In the genomic region with DNA sequence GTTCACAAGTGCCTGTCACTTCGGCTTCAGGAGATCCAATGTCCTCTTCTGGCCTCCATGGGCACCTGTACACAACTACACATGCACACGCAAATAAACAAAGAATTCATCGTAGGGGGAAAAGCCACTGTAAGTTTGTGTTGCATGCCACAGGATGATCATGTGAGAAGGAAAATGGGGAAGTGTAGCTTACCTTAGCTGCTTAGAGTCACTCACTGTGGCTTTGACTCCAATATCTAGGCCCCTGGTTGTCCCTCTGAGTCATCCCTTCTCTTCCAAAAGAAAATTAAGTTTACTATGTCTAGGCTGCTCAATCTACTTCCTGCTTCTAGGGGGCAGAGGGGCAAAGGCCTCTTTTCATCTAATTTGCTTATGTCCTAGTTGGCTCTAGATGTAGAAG, we compare ENCODE assay signal across 24 mouse cellular contexts. TPM values are rescaled to one million over a fixed set of nuclear protein-coding genes. Genes with fewer than 3 reads are reported as not detected.
DNase-seq lines count a peak whose midpoint lies in the region; ATAC-seq and TF ChIP-seq lines count a peak whose summit lies in the region.
"Had no signal": no experiment of that assay in that cellular context is flagged by ENCODE, and none has a peak within 500 bp of the region (broad histone marks: within the 10 kb centered on the region; RNA-seq: fewer than 3 reads in every experiment).

No protein-coding gene starts in this region.

- no peak overlapping the region for H3K4me3 ChIP-seq in CH12.LX (replicated peaks in 1 of 3; ENCODE audit: low read depth in 2 of 3, low read length in 2 of 3, poor library complexity in 1 of 3)
- H3K4me3 ChIP-seq: embryonic facial prominence, embryonic 10.5 days; heart, adult 2 months; heart, embryonic 15.5 days; hindbrain, embryonic 10.5 days; intestine, embryonic 15.5 days had no signal

- ATAC-seq in hematopoietic stem cell, adult 5-6 weeks (replicated peaks in 1 of 2; ENCODE audit: insufficient read depth in 1 of 2, low FRiP score in 2 of 2, low TSS enrichment in 1 of 2, low read depth in 1 of 2, poor library complexity in 2 of 2, severe bottlenecking in 2 of 2), result peak; percentile 56 to 62; a peak in 1 of 4 replicates
- ATAC-seq: activated CD4-positive, CD25-positive, alpha-beta regulatory T cell, adult 4 months; CD4-positive, CD25-positive, alpha-beta regulatory T cell, adult 4 months; forebrain, embryonic 14.5 days; intestine, embryonic 15.5 days; Patski had no signal

- H3K4me2 ChIP-seq in CH12.LX (ENCODE audit: insufficient read depth, low read depth, poor library complexity, severe bottlenecking), result no peak overlapping the region
- H3K4me2 ChIP-seq: heart, embryonic 11.5 days; heart, embryonic 15.5 days; hindbrain, embryonic 14.5 days; intestine, embryonic 15.5 days had no signal

- in situ Hi-C loops in CH12.LX (cut with MboI; ENCODE audit: low pct_ligation_motif_present, low pct_unique_long_range_greater_than_20kb, low sequenced_read_pairs), result no loop called here

- no peaks in the 10 kb centered on the region for H3K27me3 ChIP-seq in CH12.LX (replicated peaks)
- no peaks in the 10 kb centered on the region for H3K27me3 ChIP-seq in splenic B cell, adult 2 months (ENCODE audit: control insufficient read depth, insufficient read depth, low read length, poor library complexity, severe bottlenecking)
- H3K27me3 ChIP-seq: heart, embryonic 15.5 days; intestine, embryonic 15.5 days; Patski had no signal

- 0 out of 2 replicates have a peak, but pooled peaks have one; percentile 8 for TF ChIP-seq EP300 in CH12.LX (IDR thresholded peaks at IDR 0.05; ENCODE audit: low read length)

- DNase-seq in 416B (ENCODE audit: low read depth), result peak; percentile 45
- DNase-seq in CH12.LX (ENCODE audit: extremely low read depth), result no peak
- DNase-seq in splenic B cell, adult 2 months (ENCODE audit: low read depth, low spot score), result peak; percentile 37
- no peak for DNase-seq in embryo, embryonic 10 days (ENCODE audit: low spot score)
- DNase-seq in left cerebral cortex, adult 8-10 months (ENCODE audit: low spot score in 2 of 2), result no peak
- no peak for DNase-seq in frontal cortex, postnatal 25 days (ENCODE audit: low spot score in 2 of 2)
- DNase-seq: adrenal gland, postnatal 25 days; cerebellum, adult 2 months; cerebellum, postnatal 10 days; gastrocnemius, postnatal 36 days; heart, adult 2 months; heart, postnatal 14 days had no signal

- dilution Hi-C loops in CH12.LX (cut with MboI; ENCODE audit: extremely low pct_ligation_motif_present, extremely low pct_unique_long_range_greater_than_20kb, low sequenced_read_pairs), result no loop called here

- H3K9ac ChIP-seq in CH12.LX (ENCODE audit: insufficient read depth, low read depth), result no peak overlapping the region
- H3K9ac ChIP-seq: heart, embryonic 15.5 days; hindbrain, embryonic 14.5 days; intestine, embryonic 15.5 days had no signal

- no peaks in the 10 kb centered on the region for H3K36me3 ChIP-seq in CH12.LX (replicated peaks in 1 of 2; ENCODE audit: control insufficient read depth in 1 of 2, insufficient read depth in 1 of 2, low read length in 1 of 2)
- no peaks in the 10 kb centered on the region for H3K36me3 ChIP-seq in splenic B cell, adult 2 months (ENCODE audit: control insufficient read depth, insufficient read depth, low read length, poor library complexity, severe bottlenecking)
- H3K36me3 ChIP-seq: embryonic facial prominence, embryonic 10.5 days; heart, embryonic 15.5 days; hindbrain, embryonic 10.5 days; intestine, embryonic 15.5 days had no signal

- no peak for TF ChIP-seq CTCF in CH12.LX (conservative IDR thresholded peaks at IDR 0.05 in 1 of 2, IDR thresholded peaks at IDR 0.05 in 1 of 2; ENCODE audit: low read depth in 2 of 2, low read length in 2 of 2)

- H3K79me2 ChIP-seq in CH12.LX (replicated peaks; ENCODE audit: control insufficient read depth, extremely low read depth, insufficient read depth, poor library complexity, severe bottlenecking), result no peaks in the 10 kb centered on the region

- no peak for TF ChIP-seq RAD21 in CH12.LX (IDR thresholded peaks at IDR 0.05; ENCODE audit: low read depth, low read length)

- H3K9me3 ChIP-seq in CH12.LX (replicated peaks; ENCODE audit: low read length), result peaks cover 3% of the 10 kb centered on the region
- H3K9me3 ChIP-seq: heart, embryonic 15.5 days; intestine, embryonic 15.5 days had no signal

- peaks cover 5 to 10% of the 10 kb centered on the region in 2 experiments; a peak in 3 of 4 replicates for H3K4me1 ChIP-seq in CH12.LX (ENCODE audit: control insufficient read depth in 1 of 2, insufficient read depth in 2 of 2)
- H3K4me1 ChIP-seq: embryonic facial prominence, embryonic 10.5 days; heart, embryonic 15.5 days; intestine, embryonic 15.5 days had no signal

- no peak overlapping the region for H3K27ac ChIP-seq in CH12.LX (ENCODE audit: insufficient read depth, low read depth)
- H3K27ac ChIP-seq: embryonic facial prominence, embryonic 10.5 days; heart, adult 2 months; heart, embryonic 15.5 days; hindbrain, embryonic 10.5 days; hindbrain, embryonic 14.5 days; intestine, embryonic 15.5 days had no signal

- TF ChIP-seq POLR2A in CH12.LX (IDR thresholded peaks at IDR 0.05; ENCODE audit: low read depth, low read length), result no peak

TF ChIP-seq in CH12.LX, 34 proteins besides CTCF, POLR2A, EP300 and RAD21:
- TF ChIP-seq BHLHE40 (IDR thresholded peaks at IDR 0.05; ENCODE audit: low read depth, low read length) (peak; percentile 41; the same call in 1 of the 2 replicates), GABPA (IDR thresholded peaks at IDR 0.05; ENCODE audit: insufficient replicate concordance, low read depth, low read length) (no peak), JUND (conservative IDR thresholded peaks at IDR 0.05; ENCODE audit: low read depth, low read length) (no peak), UBTF (IDR thresholded peaks at IDR 0.05; ENCODE audit: low read depth, low read length) (no peak)

RNA-seq across cellular contexts. Expression of a gene that starts 17.9 kb away (rescaled TPM):
- total RNA-seq in CH12.LX (2012; rRNA removed), result 118 and 128 TPM in 2 replicates
- total RNA-seq in CH12.LX (2014; rRNA removed), result 159 TPM in 2 replicates
- 163 and 195 TPM in 2 replicates for polyA plus RNA-seq in CH12.LX (2012; ENCODE audit: insufficient read length, low read depth)
- 146 and 178 TPM in 2 replicates for total RNA-seq in hematopoietic stem cell, adult 5-6 weeks (2017)
- total RNA-seq in left cerebral cortex, adult 8-10 months (2022), result 100 to 1,000 TPM; 300 to 310 (median 302) TPM

RNA-seq across cellular contexts. Expression of a gene that starts 57.3 kb away (rescaled TPM):
- total RNA-seq in CH12.LX (2012; rRNA removed) (17.3 and 29.8 TPM in 2 replicates), CH12.LX (2014; rRNA removed) (15.2 and 18.3 TPM in 2 replicates)
- 13.0 and 17.4 TPM in 2 replicates for polyA plus RNA-seq in CH12.LX (2012; ENCODE audit: insufficient read length, low read depth)
- 0.94 TPM in 1 of 2 replicates, not detected in the other for total RNA-seq in hematopoietic stem cell, adult 5-6 weeks (2017)
- total RNA-seq in left cerebral cortex, adult 8-10 months (2022), result 10 to 100 TPM; 16.4 to 24.8 (median 20.1) TPM
- total RNA-seq: adrenal gland, postnatal 25 days; gastrocnemius, adult 8-10 months had no signal

Comparison
In these comparisons a context has a peak if more than half of its experiments do, and no peak if none do; other contexts are left out.
1. DNase-seq: peak in 416B (single experiment) and splenic B cell, adult 2 months (single experiment); none in CH12.LX (single experiment), embryo, embryonic 10 days (single experiment), left cerebral cortex, adult 8-10 months (0 of 2) and frontal cortex, postnatal 25 days (0 of 2).